Mouse (Mus musculus): ENCODE results near the gene Erap1.
"Not testable (repeated sequence)": the region's sequence is repeated elsewhere in the genome, so short reads cannot be mapped to it uniquely, and the experiment has no call there.

GRCm38 (mm10) chr13:74591401-74591821 is 48.0 kb upstream of the Erap1 start:
- not testable (repeated sequence) for TF ChIP-seq CTCF (conservative IDR thresholded peaks at IDR 0.05; ENCODE audit: low read length); NANOG (IDR thresholded peaks at IDR 0.05; ENCODE audit: borderline replicate concordance, low read length); POU5F1 (IDR thresholded peaks at IDR 0.05; ENCODE audit: borderline replicate concordance, low read length)
